Mouse (Mus musculus): ENCODE results near the gene Psmd9. TPM values are rescaled to one million over a fixed set of nuclear protein-coding genes. Genes with fewer than 3 reads are reported as not detected.

Psmd9 gene
- polyA plus RNA-seq, 1 experiment = 27.1 TPM

GRCm38 (mm10) chr5:123298526-123298925 lies 129.3 kb downstream of the Psmd9 start:
- Histone ChIP-seq H3K4me1 (ENCODE audit: control insufficient read depth, insufficient read depth, low read length) (no peaks in the 10 kb centered on the region), H3K4me3 (ENCODE audit: insufficient read depth, low read length) (no peak overlapping the region)

More at GRCm38 (mm10) chr5:123298526-123298925, 129.3 kb downstream of the Psmd9 start:
- TF ChIP-seq POLR2A (IDR thresholded peaks at IDR 0.05; ENCODE audit: extremely low read depth, insufficient read depth, low read length) (no peak), CTCF (IDR thresholded peaks at IDR 0.05; ENCODE audit: extremely low read depth, insufficient read depth, low read length) (peak; percentile 31; the same call in 1 of the 2 replicates)
- H3K27ac ChIP-seq (ENCODE audit: insufficient read depth, low read length) = no peak overlapping the region

Other genes with a start within 250 kb of the Psmd9 start
- gene Kdm2b, start 179.6 kb upstream of the Psmd9 start, polyA plus RNA-seq (2012; rRNA removed) = 16.6 and 18.7 TPM in 2 replicates
- gene Orai1, start 154.3 kb upstream of the Psmd9 start, polyA plus RNA-seq (2012; rRNA removed) = 13.2 and 14.3 TPM in 2 replicates
- gene Morn3, start 122.4 kb upstream of the Psmd9 start, polyA plus RNA-seq (2012; rRNA removed) = 0.11 and 0.27 TPM in 2 replicates
- gene Tmem120b, start 101.0 kb upstream of the Psmd9 start, polyA plus RNA-seq (2012; rRNA removed) = 10.7 and 11.3 TPM in 2 replicates
- gene Rhof, start 36.7 kb upstream of the Psmd9 start, polyA plus RNA-seq (2012; rRNA removed) = 47.4 and 48.1 TPM in 2 replicates
- gene Setd1b, start 27.2 kb upstream of the Psmd9 start, polyA plus RNA-seq (2012; rRNA removed) = 8.4 and 9.2 TPM in 2 replicates
- not detected in 2 replicates for gene Hpd, start 13.3 kb downstream of the Psmd9 start, polyA plus RNA-seq (2012; rRNA removed)
- 5.2 and 6.7 TPM in 2 replicates for gene Wdr66, start 82.7 kb downstream of the Psmd9 start, polyA plus RNA-seq (2012; rRNA removed)
- 33.5 and 34.5 TPM in 2 replicates for gene Bcl7a, start 174.4 kb downstream of the Psmd9 start, polyA plus RNA-seq (2012; rRNA removed)
- 17.5 and 19.6 TPM in 2 replicates for gene Mlxip, start 225.4 kb downstream of the Psmd9 start, polyA plus RNA-seq (2012; rRNA removed)

Measured in cortical plate, adult 2 months (tissue).